Mouse (Mus musculus) ES-Bruce4 (cell line): Measurements from ENCODE around the gene Nell2. TPM values are rescaled to one million over a fixed set of nuclear protein-coding genes. Genes with fewer than 3 reads are reported as not detected.

Experiments
- H3K27ac ChIP-seq: 2 replicates; pipeline ENCODE4 v1.5.1; 2012; ENCODE audit warnings: low read length, inconsistent platforms; ENCODE audit not compliant: insufficient read depth
- H3K27me3 ChIP-seq: 2 replicates; pipeline ENCODE4 v1.6.1; 2012; ENCODE audit warnings: mild to moderate bottlenecking, low read length, inconsistent platforms; ENCODE audit not compliant: control insufficient read depth, poor library complexity, insufficient read depth, severe bottlenecking
- H3K36me3 ChIP-seq: 2 replicates; pipeline ENCODE4 v1.6.1; 2012; ENCODE audit warnings: inconsistent platforms, mild to moderate bottlenecking, low read length, moderate library complexity; ENCODE audit not compliant: control insufficient read depth, poor library complexity, insufficient read depth, severe bottlenecking
- H3K4me1 ChIP-seq: one replicate; pipeline ENCODE4 v1.8.1; 2011; ENCODE audit warnings: low read length; ENCODE audit not compliant: control insufficient read depth, insufficient read depth
- H3K4me3 ChIP-seq: 2 replicates; pipeline ENCODE4 v1.5.1; 2011; ENCODE audit warnings: low read depth, mild to moderate bottlenecking, low read length
- H3K9ac ChIP-seq: 2 replicates; pipeline ENCODE4 v1.6.1; 2012; ENCODE audit warnings: low read depth, mild to moderate bottlenecking, inconsistent platforms; ENCODE audit not compliant: poor library complexity, severe bottlenecking
- H3K9me3 ChIP-seq: replicated peaks from 2 replicates; pipeline ENCODE4 v1.6.1; 2012; ENCODE audit warnings: mild to moderate bottlenecking, low read length, inconsistent platforms; ENCODE audit not compliant: control insufficient read depth, poor library complexity, insufficient read depth, severe bottlenecking
- CTCF ChIP-seq: IDR thresholded peaks from one replicate; pipeline ENCODE4 v1.8.1; 2011; ENCODE audit warnings: low read depth, low read length
- EP300 ChIP-seq: IDR thresholded peaks from 2 replicates; pipeline ENCODE4 v1.6.1; 2011; ENCODE audit warnings: low read depth, low read length; ENCODE audit not compliant: insufficient read depth
- POLR2A ChIP-seq: IDR thresholded peaks from one replicate; pipeline ENCODE4 v1.8.1; 2011; ENCODE audit warnings: low read length; ENCODE audit not compliant: insufficient read depth
- polyA plus RNA-seq: library from polyadenylated mRNA; stranded (reverse); fragments of >200 nt; gene quantifications from 2 replicates; pipeline ENCODE4 v1.2.4, GENCODE M21; 2011; ENCODE audit warnings: low read depth; ENCODE audit not compliant: missing spikeins, insufficient read depth, insufficient read length

The Nell2 gene
- polyA plus RNA-seq, 1 experiment = 0.31 TPM

DNA sequence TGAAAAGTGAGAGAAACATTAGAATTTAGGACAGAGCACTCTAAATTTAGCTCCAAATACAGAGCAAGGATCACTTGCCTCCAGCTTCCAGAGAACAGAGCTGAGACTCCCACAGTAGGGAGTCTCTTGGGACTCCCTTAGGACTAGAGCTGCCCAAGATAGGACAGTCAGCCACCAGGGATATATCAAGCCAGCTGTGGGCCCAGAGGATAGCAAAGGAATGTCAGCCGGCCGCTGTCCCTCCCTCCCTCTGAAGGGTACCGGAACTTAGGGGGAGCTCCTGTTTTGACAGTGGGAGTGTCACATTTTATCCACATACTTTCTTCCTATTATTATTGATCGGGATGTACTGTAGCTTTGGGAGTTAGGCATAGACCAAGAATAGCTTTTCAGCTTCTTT, 319.2 kb downstream of the Nell2 start:
- TF ChIP-seq CTCF = no peak
- TF ChIP-seq EP300 = no peak
- TF ChIP-seq POLR2A = no peak
- H3K9ac ChIP-seq = no peak overlapping the region
- no peaks in the 10 kb centered on the region for H3K36me3 ChIP-seq
- H3K27ac ChIP-seq = no peak overlapping the region
- no peaks in the 10 kb centered on the region for H3K4me1 ChIP-seq
- no peaks in the 10 kb centered on the region for H3K9me3 ChIP-seq
- H3K27me3 ChIP-seq = no peaks in the 10 kb centered on the region
- no peak overlapping the region for H3K4me3 ChIP-seq

DNA sequence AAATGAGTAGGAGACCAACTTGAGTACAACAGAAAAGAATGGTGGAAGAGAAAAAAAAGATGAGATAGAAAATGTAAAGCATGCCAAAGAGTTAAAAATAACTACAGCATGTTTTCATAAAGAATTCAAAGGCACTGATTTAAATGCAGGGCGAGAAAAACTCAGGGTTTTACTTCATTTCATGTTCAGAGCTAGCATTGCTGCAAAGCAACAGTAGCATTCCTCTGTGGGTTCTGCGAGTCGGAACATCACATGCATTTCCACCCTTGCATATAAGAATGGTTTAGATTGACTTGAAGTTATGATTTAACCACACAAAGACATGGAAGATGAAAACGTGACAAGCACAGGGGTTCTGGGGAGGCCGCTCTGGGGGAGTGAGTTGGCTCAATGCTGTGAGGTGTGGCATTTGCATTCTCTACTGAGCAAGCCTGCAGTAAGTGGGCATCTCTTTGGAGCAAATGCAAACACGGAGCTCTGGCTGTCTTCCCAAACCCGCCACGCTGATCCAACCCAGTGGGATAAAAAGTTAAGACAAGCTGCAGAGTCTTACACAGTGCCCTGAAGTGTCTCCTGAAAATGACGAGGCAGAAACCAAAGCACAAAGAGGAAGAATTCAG, 334.6 kb downstream of the Nell2 start:
- H3K9me3 ChIP-seq = no peaks in the 10 kb centered on the region
- H3K27me3 ChIP-seq = no peaks in the 10 kb centered on the region
- no peaks in the 10 kb centered on the region for H3K36me3 ChIP-seq
- TF ChIP-seq CTCF (no peak), EP300 (no peak), POLR2A (no peak)
- H3K9ac ChIP-seq = no peak overlapping the region
- no peaks in the 10 kb centered on the region for H3K4me1 ChIP-seq
- H3K27ac ChIP-seq = no peak overlapping the region
- no peak overlapping the region for H3K4me3 ChIP-seq

DNA sequence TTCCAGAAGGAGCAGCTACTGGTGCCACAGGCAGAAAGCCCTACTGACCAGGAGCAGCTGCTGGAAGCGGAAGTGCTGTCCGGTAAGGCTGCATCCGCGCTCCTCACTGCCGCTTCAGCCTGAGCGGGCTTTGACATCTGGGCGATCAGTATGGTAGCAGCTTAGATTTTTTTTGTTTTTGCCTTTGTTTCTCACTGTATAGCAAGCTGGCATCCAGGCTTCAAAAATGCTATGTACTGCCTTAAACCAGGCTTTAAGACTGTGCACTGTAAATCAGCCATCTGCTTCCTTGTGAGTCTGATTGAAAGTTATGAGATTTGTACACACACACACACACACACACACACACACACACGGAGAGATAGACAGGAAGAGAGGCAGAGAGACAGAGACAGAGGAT, 335.4 kb downstream of the Nell2 start:
- Histone ChIP-seq H3K27me3 (no peaks in the 10 kb centered on the region), H3K27ac (no peak overlapping the region), H3K4me3 (no peak overlapping the region), H3K4me1 (no peaks in the 10 kb centered on the region), H3K9ac (no peak overlapping the region), H3K9me3 (no peaks in the 10 kb centered on the region), H3K36me3 (no peaks in the 10 kb centered on the region)
- no peak for TF ChIP-seq EP300
- no peak for TF ChIP-seq CTCF
- no peak for TF ChIP-seq POLR2A

DNA sequence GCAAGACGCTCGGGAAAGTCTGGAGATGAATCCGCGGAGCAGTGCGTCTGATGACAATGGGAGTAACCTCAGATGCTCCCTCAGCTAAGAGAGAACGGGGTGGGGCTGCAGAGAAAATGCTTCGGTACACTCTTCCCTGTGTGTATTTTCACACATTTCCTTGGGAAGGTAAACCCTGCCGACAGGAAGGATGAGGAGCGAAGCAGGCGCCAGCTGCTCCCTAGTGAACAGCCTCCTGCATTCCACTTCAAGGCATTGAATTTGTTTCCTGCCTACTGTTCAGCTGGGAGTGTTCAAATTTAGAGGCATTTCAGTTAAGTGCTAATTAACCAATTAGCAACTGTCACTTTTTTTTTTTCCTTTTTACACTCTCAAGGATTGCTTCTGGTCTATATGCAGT, 342.1 kb downstream of the Nell2 start:
- no peaks in the 10 kb centered on the region for H3K27me3 ChIP-seq
- H3K9ac ChIP-seq = no peak overlapping the region
- H3K9me3 ChIP-seq = 0 out of 2 replicates have a peak, but pooled peaks cover 2% of the 10 kb centered on the region
- TF ChIP-seq CTCF (no peak), POLR2A (no peak)
- no peak overlapping the region for H3K4me3 ChIP-seq
- H3K4me1 ChIP-seq = no peaks in the 10 kb centered on the region
- H3K27ac ChIP-seq = no peak overlapping the region
- no peaks in the 10 kb centered on the region for H3K36me3 ChIP-seq

DNA sequence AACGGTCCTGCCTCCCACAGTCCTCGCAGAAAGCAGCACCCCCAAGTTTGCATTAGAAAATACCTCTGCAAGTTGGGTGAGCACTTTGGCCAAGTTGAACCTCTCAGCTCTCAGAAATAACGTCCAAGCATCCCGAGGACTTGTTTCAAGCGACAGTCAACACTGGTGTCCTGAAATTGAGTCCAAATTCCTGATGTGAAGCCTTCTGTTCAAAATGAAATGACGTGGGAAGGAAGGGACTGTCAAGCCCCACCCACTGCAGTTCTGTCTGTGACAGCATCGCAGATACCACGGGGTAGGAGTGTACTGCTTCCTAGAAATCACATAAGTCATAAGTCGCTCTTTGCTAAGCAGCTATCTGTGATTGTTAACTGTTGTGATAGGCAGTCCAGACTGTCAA, 342.9 kb downstream of the Nell2 start:
- TF ChIP-seq CTCF (no peak), POLR2A (no peak), EP300 (no peak)
- no peak overlapping the region for H3K9ac ChIP-seq

DNA sequence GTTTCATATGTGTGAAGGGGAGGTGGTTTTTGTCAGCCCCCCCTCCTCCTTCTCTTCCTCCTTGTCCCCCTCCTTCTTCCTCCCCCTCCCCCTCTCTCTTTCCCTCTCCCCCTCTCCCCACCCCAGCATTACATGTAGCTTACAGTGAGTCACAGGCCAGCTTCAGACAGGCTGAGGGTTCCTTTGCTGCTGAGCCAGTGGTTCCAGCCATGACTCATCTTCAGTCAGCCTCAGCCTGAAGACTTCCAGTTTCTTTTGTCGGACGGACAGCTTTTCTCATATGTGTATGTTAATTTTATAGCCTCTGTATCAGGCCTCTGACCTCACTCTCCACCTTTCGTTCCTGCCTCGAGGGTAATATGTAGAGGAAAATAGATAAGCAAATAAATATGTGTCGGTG, 344.9 kb downstream of the Nell2 start:
- H3K4me1 ChIP-seq = no peaks in the 10 kb centered on the region
- H3K36me3 ChIP-seq = no peaks in the 10 kb centered on the region
- no peak overlapping the region for H3K9ac ChIP-seq
- no peak overlapping the region for H3K27ac ChIP-seq
- 0 out of 2 replicates have a peak, but pooled peaks cover 2% of the 10 kb centered on the region for H3K9me3 ChIP-seq
- no peaks in the 10 kb centered on the region for H3K27me3 ChIP-seq
- H3K4me3 ChIP-seq = no peak overlapping the region
- TF ChIP-seq CTCF (no peak), POLR2A (no peak), EP300 (no peak)

More for the DNA sequence above, 342.9 kb downstream of the Nell2 start:
- Histone ChIP-seq H3K27me3 (no peaks in the 10 kb centered on the region), H3K4me3 (no peak overlapping the region), H3K9me3 (0 out of 2 replicates have a peak, but pooled peaks cover 2% of the 10 kb centered on the region), H3K27ac (no peak overlapping the region), H3K4me1 (no peaks in the 10 kb centered on the region), H3K36me3 (no peaks in the 10 kb centered on the region)
